Mouse (Mus musculus) limb, embryonic 11.5 days (tissue): ENCODE measurements around the gene Rbbp5. TPM values are rescaled to one million over a fixed set of nuclear protein-coding genes. Genes with fewer than 3 reads are reported as not detected.
"Not testable (repeated sequence)": the region's sequence is repeated elsewhere in the genome, so short reads cannot be mapped to it uniquely, and the experiment has no call there.

Source experiments
- ATAC-seq: fragments of 200-750 bp; cut with Nextera tagmentation; 2 replicates; pipeline ENCODE4 v1.8.0; 2017; ENCODE audit warnings: low read depth; ENCODE audit not compliant: insufficient number of reproducible peaks, low FRiP score, low TSS enrichment
- DNase-seq: peaks from one replicate; pipeline ENCODE4 v3.0.0-alpha.2; 2015; ENCODE audit warnings: low spot score
- H3K27ac ChIP-seq: fragments of 300-500 bp; sonication (generic); replicated peaks from 2 replicates; pipeline ENCODE4 v1.5.1; 2014; ENCODE audit warnings: low read depth, mild to moderate bottlenecking, low read length
- H3K27me3 ChIP-seq: fragments of 300-500 bp; sonication (generic); 2 replicates; pipeline ENCODE4 v1.6.1; 2014; ENCODE audit warnings: mild to moderate bottlenecking, low read length, mixed read lengths; ENCODE audit not compliant: control insufficient read depth, insufficient read depth
- H3K36me3 ChIP-seq: fragments of 300-500 bp; sonication (generic); 2 replicates; pipeline ENCODE4 v1.6.1; 2014; ENCODE audit warnings: mild to moderate bottlenecking, low read length, moderate library complexity, mixed read lengths; ENCODE audit not compliant: control insufficient read depth, insufficient read depth
- H3K4me1 ChIP-seq: fragments of 300-500 bp; sonication (generic); 2 replicates; pipeline ENCODE4 v1.6.1; 2014; ENCODE audit warnings: low read length, mixed read lengths; ENCODE audit not compliant: control insufficient read depth, insufficient read depth
- H3K4me2 ChIP-seq: fragments of 300-500 bp; sonication (generic); 2 replicates; pipeline ENCODE4 v1.6.1; 2014; ENCODE audit warnings: low read depth, mild to moderate bottlenecking, moderate library complexity; ENCODE audit not compliant: severe bottlenecking
- H3K4me3 ChIP-seq: fragments of 300-500 bp; sonication (generic); 2 replicates; pipeline ENCODE4 v1.5.1; 2014; ENCODE audit warnings: low read depth, low read length
- H3K9ac ChIP-seq: fragments of 300-500 bp; sonication (generic); 2 replicates; pipeline ENCODE4 v1.6.1; 2014; ENCODE audit warnings: mild to moderate bottlenecking, low read length
- H3K9me3 ChIP-seq: fragments of 300-500 bp; sonication (generic); 2 replicates; pipeline ENCODE4 v1.6.1; 2016; ENCODE audit warnings: low read length; ENCODE audit not compliant: control insufficient read depth
- WGBS: fragments of 180-500 bp; shearing (Covaris S2); extraction: QIAGEN DNeasy Blood & Tissue Kit; methylation state at CpG from one replicate; pipeline ENCODE4 v1.1.7; 2014; 5-methylcytosine and 5-hydroxymethylcytosine counted together
- polyA plus RNA-seq: library from polyadenylated mRNA; unstranded; fragments of >200 nt; fragmentation: Nextera tagmentation; extraction: Ambion mirVana; gene quantifications from 2 replicates; pipeline ENCODE4 v1.2.1, GENCODE M21; 2014

Gene Rbbp5
- polyA plus RNA-seq, 1 experiment from 2014 or later = 64.7 TPM

DNA sequence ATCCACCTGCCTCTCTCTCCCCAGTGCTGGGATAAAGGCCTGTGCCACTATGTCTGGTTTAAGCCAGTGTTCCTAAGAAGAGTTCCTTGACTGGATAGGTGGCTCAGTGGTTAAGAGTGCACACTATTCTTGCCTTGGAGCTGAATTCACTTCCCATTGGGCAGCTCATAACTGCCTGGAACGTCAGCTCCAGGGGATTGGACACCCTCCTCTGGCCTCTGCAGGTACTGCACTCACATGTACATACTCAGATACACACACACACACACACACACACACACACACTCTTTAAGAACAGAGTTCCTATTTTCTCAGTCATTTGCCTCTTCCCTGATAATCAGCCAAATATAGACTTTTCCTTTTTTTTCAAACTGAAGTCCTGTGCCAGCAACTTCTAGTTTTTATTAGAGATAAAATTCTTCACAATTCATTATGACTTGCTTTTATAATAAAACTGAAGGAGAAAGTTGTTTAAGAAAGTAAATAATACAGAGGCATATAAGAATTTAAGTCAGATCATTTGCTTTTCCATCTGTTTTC lies 36.2 kb upstream of the Rbbp5 start:
- WGBS = 77% methylated on average over 1 of the region's 1 CpGs
- peaks cover 6% of the 10 kb centered on the region for H3K36me3 ChIP-seq

DNA sequence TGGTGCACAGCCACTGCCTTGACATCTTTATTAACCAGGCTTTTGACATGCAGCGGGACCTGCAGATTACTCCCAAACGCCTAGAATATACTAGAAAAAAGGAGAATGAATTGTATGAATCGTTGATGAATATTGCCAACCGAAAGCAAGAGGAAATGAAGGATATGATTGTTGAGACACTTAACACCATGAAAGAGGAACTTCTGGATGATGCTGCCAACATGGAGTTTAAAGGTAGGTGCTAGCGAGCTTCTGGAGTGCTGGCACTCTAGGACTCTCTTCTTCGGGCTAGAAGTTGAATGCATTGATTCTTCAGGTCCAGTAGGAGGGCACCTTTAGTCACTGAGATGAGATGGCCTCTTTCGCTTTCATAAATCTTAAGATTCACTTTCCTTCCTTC lies 27.4 kb upstream of the Rbbp5 start:
- H3K36me3 ChIP-seq = peaks cover 8% of the 10 kb centered on the region; the same call in 1 of the 2 replicates
- H3K4me3 ChIP-seq = no peak overlapping the region
- no peak overlapping the region for H3K4me2 ChIP-seq
- no peaks in the 10 kb centered on the region for H3K9me3 ChIP-seq
- ATAC-seq (no peak), DNase-seq (no peak)
- WGBS = 94% methylated on average over 7 of the region's 7 CpGs
- H3K9ac ChIP-seq = no peak overlapping the region
- no peaks in the 10 kb centered on the region for H3K4me1 ChIP-seq
- no peak overlapping the region for H3K27ac ChIP-seq
- no peaks in the 10 kb centered on the region for H3K27me3 ChIP-seq

More for the DNA sequence above, 36.2 kb upstream of the Rbbp5 start:
- no peak overlapping the region for H3K4me3 ChIP-seq
- DNase-seq (no peak), ATAC-seq (no peak)
- H3K9me3 ChIP-seq = no peaks in the 10 kb centered on the region
- H3K4me1 ChIP-seq = no peaks in the 10 kb centered on the region
- no peak overlapping the region for H3K27ac ChIP-seq
- no peak overlapping the region for H3K4me2 ChIP-seq
- no peak overlapping the region for H3K9ac ChIP-seq
- H3K27me3 ChIP-seq = no peaks in the 10 kb centered on the region

DNA sequence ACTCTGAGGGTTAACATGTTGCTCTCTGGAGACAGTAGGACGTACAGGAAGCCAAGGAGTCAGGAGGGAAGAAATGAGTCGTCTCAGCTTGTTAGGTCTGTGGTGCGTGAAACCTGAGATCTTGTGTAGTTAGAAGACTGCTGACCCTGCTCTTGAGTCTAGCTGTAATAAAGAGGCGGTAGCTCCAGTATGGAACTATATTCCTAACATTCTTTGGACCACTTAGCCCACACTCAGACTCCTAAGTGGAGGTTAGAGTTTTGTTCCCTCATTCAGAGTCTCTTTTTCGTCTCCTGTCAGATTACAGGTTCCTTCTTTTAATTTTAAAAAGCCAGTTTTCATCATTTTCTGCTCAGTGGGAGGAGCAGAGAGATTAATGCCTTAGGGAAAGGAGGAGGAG lies 12.5 kb upstream of the Rbbp5 start:
- no peak overlapping the region for H3K27ac ChIP-seq
- 66% methylated on average over 5 of the region's 5 CpGs for WGBS
- ATAC-seq (no peak), DNase-seq (no peak)
- no peak overlapping the region for H3K4me2 ChIP-seq
- H3K9ac ChIP-seq = no peak overlapping the region
- no peaks in the 10 kb centered on the region for H3K9me3 ChIP-seq
- no peaks in the 10 kb centered on the region for H3K4me1 ChIP-seq
- H3K4me3 ChIP-seq = no peak overlapping the region
- peaks cover 6% of the 10 kb centered on the region; the same call in 1 of the 2 replicates for H3K36me3 ChIP-seq
- no peaks in the 10 kb centered on the region for H3K27me3 ChIP-seq

DNA sequence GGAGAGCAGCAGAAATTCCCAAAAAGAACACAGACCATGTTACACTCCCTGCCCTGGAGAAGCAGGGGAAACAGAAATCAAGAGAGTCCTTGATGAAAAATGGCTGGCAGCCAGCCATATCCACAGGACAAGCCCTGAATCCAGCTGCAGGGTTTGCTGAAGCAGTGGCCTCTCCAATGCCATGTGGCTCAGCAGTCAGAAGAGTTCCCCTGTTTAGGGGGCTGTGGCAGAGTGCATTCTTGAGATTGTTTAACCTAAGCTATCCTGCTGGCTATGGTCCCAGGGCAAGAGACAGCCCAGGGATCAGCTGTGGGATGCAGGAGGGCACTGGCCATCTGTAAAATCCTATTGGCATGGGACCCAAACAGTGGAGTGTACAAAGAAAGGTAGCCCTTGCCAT lies 8.2 kb upstream of the Rbbp5 start:
- H3K4me2 ChIP-seq = no peak overlapping the region
- H3K27ac ChIP-seq = no peak overlapping the region
- no peak overlapping the region for H3K9ac ChIP-seq

DNA sequence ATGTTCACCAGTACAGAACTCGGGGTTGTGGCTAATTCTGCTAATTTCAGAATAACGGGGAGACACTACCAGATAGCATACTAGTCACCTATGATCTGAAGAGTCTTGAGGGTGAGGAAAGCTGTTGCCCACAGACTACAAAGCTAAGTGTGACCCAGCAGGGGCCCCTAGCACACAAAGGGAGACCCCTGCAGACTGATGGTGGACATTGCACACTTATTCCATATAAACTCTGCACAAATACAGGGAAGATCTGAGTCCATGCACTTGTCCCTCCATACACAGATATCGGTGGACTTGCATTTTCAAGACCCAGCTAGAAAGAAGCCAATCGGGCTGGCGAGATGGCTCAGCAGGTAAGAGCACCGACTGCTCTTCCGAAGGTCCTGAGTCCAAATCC lies 7.6 kb upstream of the Rbbp5 start:
- H3K27ac ChIP-seq = no peak overlapping the region
- no peaks in the 10 kb centered on the region for H3K36me3 ChIP-seq
- H3K4me2 ChIP-seq = no peak overlapping the region
- no peaks in the 10 kb centered on the region for H3K27me3 ChIP-seq
- no peak overlapping the region for H3K4me3 ChIP-seq
- no peak overlapping the region for H3K9ac ChIP-seq
- no peak for ATAC-seq
- H3K9me3 ChIP-seq = no peaks in the 10 kb centered on the region
- H3K4me1 ChIP-seq = no peaks in the 10 kb centered on the region
- WGBS = 91% methylated on average over 7 of the region's 7 CpGs
- no peak for DNase-seq

More for the DNA sequence above, 8.2 kb upstream of the Rbbp5 start:
- no peak overlapping the region for H3K4me3 ChIP-seq
- no peaks in the 10 kb centered on the region for H3K27me3 ChIP-seq
- DNase-seq (no peak), ATAC-seq (no peak)
- H3K9me3 ChIP-seq = no peaks in the 10 kb centered on the region
- H3K36me3 ChIP-seq = 0 out of 2 replicates have a peak, but pooled peaks cover under 1% of the 10 kb centered on the region
- no peaks in the 10 kb centered on the region for H3K4me1 ChIP-seq

DNA sequence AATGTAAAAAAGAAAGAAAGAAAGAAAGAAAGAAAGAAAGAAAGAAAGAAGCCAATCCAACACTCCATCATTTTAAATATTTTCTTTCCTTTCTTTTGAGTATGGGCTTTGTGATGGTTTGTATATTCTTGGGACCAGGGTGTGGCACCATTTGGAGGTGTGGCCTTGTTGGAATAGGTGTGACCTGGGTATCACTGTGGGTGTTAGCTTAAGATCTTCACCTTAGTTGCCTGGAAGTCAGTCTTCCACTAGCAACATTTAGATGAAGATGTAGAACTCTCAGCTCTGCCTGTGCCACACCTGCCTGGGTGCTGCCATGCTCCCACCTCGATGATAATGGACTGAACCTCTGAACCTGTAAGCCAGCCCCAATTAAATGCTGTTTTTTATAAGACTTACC lies 7.1 kb upstream of the Rbbp5 start:
- 97% methylated on average over 1 of the region's 1 CpGs for WGBS
- not testable (repeated sequence) for H3K4me1 ChIP-seq, DNase-seq, ATAC-seq, H3K36me3 ChIP-seq, H3K9me3 ChIP-seq, H3K27ac ChIP-seq, H3K4me3 ChIP-seq, H3K9ac ChIP-seq, H3K27me3 ChIP-seq, H3K4me2 ChIP-seq

DNA sequence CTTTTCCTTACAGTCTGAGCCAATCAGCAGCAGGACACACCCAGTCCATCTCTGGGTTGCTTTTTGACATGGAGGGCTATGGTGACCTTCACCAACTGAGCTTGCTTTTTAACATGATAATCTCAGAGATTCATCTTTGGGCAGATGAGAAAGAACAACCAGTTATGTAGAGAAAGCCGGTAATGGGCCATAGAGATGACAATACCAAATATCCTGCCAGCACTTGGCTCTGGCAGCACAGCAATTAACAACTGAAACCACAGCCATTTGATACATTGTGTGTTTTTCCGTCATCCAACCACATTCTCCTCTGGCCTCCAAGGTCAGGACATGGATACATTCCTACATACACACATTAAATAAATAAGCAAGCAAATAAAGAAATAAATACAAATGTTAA lies 6.1 kb upstream of the Rbbp5 start:
- H3K27me3 ChIP-seq = no peaks in the 10 kb centered on the region
- no peak overlapping the region for H3K4me2 ChIP-seq
- 89% methylated on average over 2 of the region's 2 CpGs for WGBS
- DNase-seq (no peak), ATAC-seq (no peak)
- no peak overlapping the region for H3K4me3 ChIP-seq
- H3K9me3 ChIP-seq = no peaks in the 10 kb centered on the region
- H3K4me1 ChIP-seq = no peaks in the 10 kb centered on the region
- no peaks in the 10 kb centered on the region for H3K36me3 ChIP-seq
- H3K27ac ChIP-seq = no peak overlapping the region
- H3K9ac ChIP-seq = no peak overlapping the region

DNA sequence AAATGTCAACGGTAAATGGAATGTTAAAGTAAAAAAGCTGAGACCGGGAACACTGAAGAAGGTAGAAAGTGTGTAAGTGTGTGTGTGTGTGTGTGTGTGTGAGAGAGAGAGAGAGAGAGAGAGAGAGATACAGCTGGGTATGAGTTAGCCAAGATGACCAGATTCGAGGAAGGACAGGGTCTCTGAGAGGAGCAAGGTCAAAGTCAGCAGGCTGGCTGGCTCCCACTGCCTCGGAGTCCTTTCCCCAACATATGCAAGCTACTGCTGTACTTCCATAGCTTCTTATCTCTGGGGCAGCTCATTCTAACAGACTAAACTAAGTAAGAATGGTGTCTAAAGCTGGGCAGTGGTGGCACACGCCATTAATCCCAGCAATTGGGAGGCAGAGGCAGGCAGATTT lies 5.7 kb upstream of the Rbbp5 start:
- ATAC-seq = no peak
- Histone ChIP-seq H3K27me3 (no peaks in the 10 kb centered on the region), H3K9me3 (no peaks in the 10 kb centered on the region), H3K4me2 (no peak overlapping the region), H3K36me3 (no peaks in the 10 kb centered on the region), H3K4me3 (no peak overlapping the region), H3K4me1 (0 out of 2 replicates have a peak, but pooled peaks cover 1% of the 10 kb centered on the region), H3K9ac (no peak overlapping the region), H3K27ac (no peak overlapping the region)
- no peak for DNase-seq
- 91% methylated on average over 5 of the region's 5 CpGs for WGBS

DNA sequence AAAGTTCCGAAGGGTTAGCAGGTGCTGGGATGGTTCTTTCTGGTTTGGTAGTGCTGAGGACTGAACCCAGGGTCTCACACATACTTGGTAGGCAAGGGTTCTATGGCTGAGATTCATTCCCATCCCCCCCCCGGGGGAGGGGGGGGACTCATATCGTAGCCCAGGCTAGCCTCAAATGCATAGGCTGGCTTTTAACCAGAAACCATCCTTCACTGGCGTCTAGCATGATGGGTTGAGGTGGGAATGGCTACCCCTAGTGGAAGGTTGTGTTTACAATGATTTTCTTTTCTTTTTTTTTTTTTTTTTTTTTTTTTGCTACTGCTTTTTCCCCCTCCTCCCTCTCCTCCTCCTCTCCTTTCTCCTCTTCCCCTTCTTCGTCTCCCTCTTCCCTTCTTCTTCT lies 4.6 kb upstream of the Rbbp5 start:
- no peaks in the 10 kb centered on the region for H3K27me3 ChIP-seq
- H3K4me2 ChIP-seq = no peak overlapping the region
- 0 out of 2 replicates have a peak, but pooled peaks cover 2% of the 10 kb centered on the region for H3K4me1 ChIP-seq
- ATAC-seq (no peak), DNase-seq (no peak)
- H3K36me3 ChIP-seq = no peaks in the 10 kb centered on the region
- no peak overlapping the region for H3K9ac ChIP-seq
- H3K9me3 ChIP-seq = no peaks in the 10 kb centered on the region
- no peak overlapping the region for H3K4me3 ChIP-seq
- H3K27ac ChIP-seq = no peak overlapping the region
- WGBS = 60% methylated on average over 5 of the region's 5 CpGs
